Comparison of ENCODE assay signal across 8 mouse cellular contexts in the genomic region with DNA sequence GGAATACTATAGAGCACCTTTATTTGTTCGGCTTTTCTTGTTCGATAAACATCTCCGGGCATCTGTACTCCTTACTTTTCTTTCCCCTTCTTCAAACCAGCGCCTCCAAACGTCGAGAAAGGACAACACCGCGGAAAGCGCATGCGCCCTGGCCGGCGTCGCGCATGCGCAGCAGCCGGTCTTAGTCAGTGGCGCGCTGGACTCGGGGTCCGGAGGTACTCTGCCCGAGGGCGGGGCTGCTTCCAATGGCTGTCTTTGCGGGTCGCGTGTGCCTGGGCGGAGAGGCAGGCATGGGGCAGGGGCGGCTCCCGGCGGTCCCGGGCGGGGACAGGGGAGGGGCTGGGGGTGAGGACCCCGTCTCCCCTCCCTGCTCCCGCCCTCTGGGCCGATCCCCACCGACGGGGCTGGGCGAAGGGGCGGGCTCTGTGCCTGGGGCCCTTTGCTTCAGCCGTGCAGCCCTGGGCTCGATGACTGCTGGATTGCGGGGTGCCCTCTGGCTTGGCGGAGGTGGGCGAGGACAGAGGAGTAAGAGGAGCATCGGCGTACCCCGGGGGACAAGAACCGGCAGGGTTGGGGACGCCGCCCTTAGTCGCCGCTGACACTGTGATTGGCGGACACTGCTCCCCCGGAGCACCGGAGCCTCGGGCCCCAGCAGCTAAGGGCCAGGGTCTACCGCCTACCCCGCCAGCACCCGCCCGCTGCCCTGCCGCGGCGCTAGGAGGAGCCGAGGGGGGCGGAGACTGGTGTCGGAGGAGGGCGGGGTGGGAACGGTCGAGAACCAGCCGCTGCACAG. TPM values are rescaled to one million over a fixed set of nuclear protein-coding genes. Genes with fewer than 3 reads are reported as not detected.
DNase-seq lines count a peak whose midpoint lies in the region; ATAC-seq lines count a peak whose summit lies in the region.

TSS of gene Cep57l1 (minus strand) at position 101 of the 793 bp plus-strand sequence.
TSS of gene Sesn1 (plus strand) at position 165 of the 793 bp plus-strand sequence.

- WGBS in forebrain, embryonic 11.5 days: under 1% methylated on average over 64 of the region's 69 CpGs
- under 1% methylated on average over 69 of the region's 69 CpGs for WGBS in heart, embryonic 16.5 days
- WGBS in liver, embryonic 15.5 days (ENCODE audit: insufficient replicate concordance): under 1% methylated on average over 69 of the region's 69 CpGs
- WGBS in neural tube, embryonic 12.5 days: under 1% methylated on average over 69 of the region's 69 CpGs

- peak within 1 kb of the TSS; percentile 77 for H3K9ac ChIP-seq in forebrain, embryonic 11.5 days (ENCODE audit: low read length)
- peak within 1 kb of the TSS; percentile 91 for H3K9ac ChIP-seq in heart, embryonic 16.5 days (ENCODE audit: low read length)
- peak within 1 kb of the TSS; percentile 90 for H3K9ac ChIP-seq in liver, embryonic 15.5 days
- H3K9ac ChIP-seq in neural tube, embryonic 12.5 days: peak within 1 kb of the TSS; percentile 74

- H3K4me1 ChIP-seq in forebrain, embryonic 11.5 days (replicated peaks; ENCODE audit: control insufficient read depth, insufficient read depth, low read length): peaks cover 2% of the 10 kb centered on the region; the same call in 1 of the 2 replicates
- peaks cover 28% of the 10 kb centered on the region for H3K4me1 ChIP-seq in heart, embryonic 16.5 days (ENCODE audit: control insufficient read depth, insufficient read depth, low read length)
- H3K4me1 ChIP-seq in liver, embryonic 15.5 days (replicated peaks): peaks cover 54% of the 10 kb centered on the region
- peaks cover 30% of the 10 kb centered on the region for H3K4me1 ChIP-seq in neural tube, embryonic 12.5 days

- peak; percentile 84 to 87 for DNase-seq in CD8-positive naive resting alpha-beta T cell, adult 2 months (ENCODE audit: low read depth in 2 of 2, low spot score in 2 of 2)
- DNase-seq in c-Kit-positive CD71-negative TER-119-negative erythroid progenitor cells, embryonic 14.5 days (ENCODE audit: low read depth): peak; percentile 83
- DNase-seq in forebrain, embryonic 11.5 days (ENCODE audit: low spot score): peak; percentile 98
- peak; percentile 96 to 97 for DNase-seq in kidney, postnatal 36 days
- peak; percentile 39 for DNase-seq in telencephalon, adult 2 months (ENCODE audit: low read depth, low spot score)

- H3K4me3 ChIP-seq in forebrain, embryonic 11.5 days (ENCODE audit: low read depth, low read length): peak within 1 kb of the TSS; percentile 75
- H3K4me3 ChIP-seq in heart, embryonic 16.5 days (ENCODE audit: low read length): peak within 1 kb of the TSS; percentile 80
- H3K4me3 ChIP-seq in liver, embryonic 15.5 days (replicated peaks): peak within 1 kb of the TSS; percentile 74
- peak within 1 kb of the TSS; percentile 82 for H3K4me3 ChIP-seq in neural tube, embryonic 12.5 days

- H3K27ac ChIP-seq in forebrain, embryonic 11.5 days (ENCODE audit: low read depth, low read length): peak within 1 kb of the TSS; percentile 91
- H3K27ac ChIP-seq in heart, embryonic 16.5 days (ENCODE audit: low read length): peak within 1 kb of the TSS; percentile 99
- H3K27ac ChIP-seq in liver, embryonic 15.5 days (replicated peaks): peak within 1 kb of the TSS; percentile 98
- peak within 1 kb of the TSS; percentile 84 for H3K27ac ChIP-seq in neural tube, embryonic 12.5 days

- H3K36me3 ChIP-seq in forebrain, embryonic 11.5 days (ENCODE audit: control insufficient read depth, insufficient read depth, low read length): no peaks in the 10 kb centered on the region
- 0 out of 2 replicates have a peak, but pooled peaks cover 2% of the 10 kb centered on the region for H3K36me3 ChIP-seq in heart, embryonic 16.5 days (ENCODE audit: control insufficient read depth, insufficient read depth)
- H3K36me3 ChIP-seq in liver, embryonic 15.5 days (replicated peaks): no peaks in the 10 kb centered on the region
- H3K36me3 ChIP-seq in neural tube, embryonic 12.5 days: no peaks in the 10 kb centered on the region

- no peaks in the 10 kb centered on the region for H3K9me3 ChIP-seq in forebrain, embryonic 11.5 days (ENCODE audit: control insufficient read depth, low read length)
- no peaks in the 10 kb centered on the region for H3K9me3 ChIP-seq in heart, embryonic 16.5 days (replicated peaks; ENCODE audit: control insufficient read depth, low read length)
- no peaks in the 10 kb centered on the region for H3K9me3 ChIP-seq in liver, embryonic 15.5 days (replicated peaks)
- H3K9me3 ChIP-seq in neural tube, embryonic 12.5 days: no peaks in the 10 kb centered on the region

- peak within 1 kb of the TSS; percentile 76 for H3K4me2 ChIP-seq in forebrain, embryonic 11.5 days (ENCODE audit: low read depth, low read length, severe bottlenecking)
- peak within 1 kb of the TSS; percentile 93 for H3K4me2 ChIP-seq in heart, embryonic 16.5 days (ENCODE audit: low read depth, low read length)
- H3K4me2 ChIP-seq in liver, embryonic 15.5 days: peak within 1 kb of the TSS; percentile 83
- H3K4me2 ChIP-seq in neural tube, embryonic 12.5 days (replicated peaks): peak within 1 kb of the TSS; percentile 77

- H3K27me3 ChIP-seq in forebrain, embryonic 11.5 days (ENCODE audit: control insufficient read depth, insufficient read depth, low read length): no peaks in the 10 kb centered on the region
- no peaks in the 10 kb centered on the region for H3K27me3 ChIP-seq in heart, embryonic 16.5 days (ENCODE audit: control insufficient read depth, insufficient read depth, low read length)
- H3K27me3 ChIP-seq in liver, embryonic 15.5 days: no peaks in the 10 kb centered on the region
- H3K27me3 ChIP-seq in neural tube, embryonic 12.5 days (replicated peaks): no peaks in the 10 kb centered on the region

- peak; percentile 96 for ATAC-seq in forebrain, embryonic 11.5 days (replicated peaks; ENCODE audit: low FRiP score)
- peak; percentile 92 for ATAC-seq in heart, embryonic 16.5 days (replicated peaks; ENCODE audit: extremely low read depth, insufficient read depth, low FRiP score)
- peak; percentile 90 for ATAC-seq in liver, embryonic 15.5 days (ENCODE audit: insufficient read depth)
- peak; percentile 97 for ATAC-seq in neural tube, embryonic 12.5 days (ENCODE audit: low FRiP score, low read depth)

RNA-seq across cellular contexts. Expression of gene Cep57l1, which starts in this region (rescaled TPM):
- polyA plus RNA-seq in forebrain, embryonic 11.5 days (2014; fragmentation: Nextera tagmentation; extraction: Ambion mirVana): 25.8 and 27.1 TPM in 2 replicates
- 18.8 and 22.6 TPM in 2 replicates for polyA plus RNA-seq in heart, embryonic 16.5 days (2015; fragmentation: Nextera tagmentation; extraction: Ambion mirVana)
- polyA plus RNA-seq in liver, embryonic 15.5 days (2015; fragmentation: Nextera tagmentation; extraction: Ambion mirVana): 11.0 and 13.3 TPM in 2 replicates
- 17.5 and 18.9 TPM in 2 replicates for polyA plus RNA-seq in neural tube, embryonic 12.5 days (2016; fragmentation: Nextera tagmentation; extraction: Ambion mirVana)

RNA-seq across cellular contexts. Expression of gene Sesn1, which starts in this region (rescaled TPM):
- 22.3 and 22.5 TPM in 2 replicates for polyA plus RNA-seq in forebrain, embryonic 11.5 days (2014; fragmentation: Nextera tagmentation; extraction: Ambion mirVana)
- 40.7 and 45.2 TPM in 2 replicates for polyA plus RNA-seq in heart, embryonic 16.5 days (2015; fragmentation: Nextera tagmentation; extraction: Ambion mirVana)
- 19.9 and 20.3 TPM in 2 replicates for polyA plus RNA-seq in liver, embryonic 15.5 days (2015; fragmentation: Nextera tagmentation; extraction: Ambion mirVana)
- polyA plus RNA-seq in neural tube, embryonic 12.5 days (2016; fragmentation: Nextera tagmentation; extraction: Ambion mirVana): 29.6 and 34.6 TPM in 2 replicates

Comparison
In these comparisons a context has a peak if more than half of its experiments do, and no peak if none do; other contexts are left out.
1. Peak in every context shown above with its lines: DNase-seq, ATAC-seq, H3K4me3 ChIP-seq and H3K27ac ChIP-seq.
2. DNase-seq: peak in every context shown above with its lines; median percentile 98 in forebrain, embryonic 11.5 days; 96 in kidney, postnatal 36 days; 86 in CD8-positive naive resting alpha-beta T cell, adult 2 months; 83 in c-Kit-positive CD71-negative TER-119-negative erythroid progenitor cells, embryonic 14.5 days; 39 in telencephalon, adult 2 months.